Mouse (Mus musculus) cerebellum, postnatal 36 days (tissue): Measurements from ENCODE around the gene Gdpd3.
A peak's percentile ranks its signal among the peaks of the same experiment; 100 is the strongest.

Experiments used
- DNase-seq, 2 experiments: peaks; one replicate each; pipeline ENCODE4 v3.0.0; 2021 to 2022; ENCODE audit warnings: mixed read lengths in 2 of 2

The Gdpd3 gene

GRCm38 (mm10) chr7:126791851-126792720 is 26.0 kb downstream of the Gdpd3 start, which contains the start of gene Ppp4c:
Gene Ppp4c (minus strand): TSS chr7:126792496.
- DNase-seq, result peak; percentile 94 to 97

- no peak for DNase-seq
Measured at GRCm38 (mm10) chr7:126792721-126793443, 26.7 kb downstream of the Gdpd3 start.

GRCm38 (mm10) chr7:126793456-126794270 is 27.5 kb downstream of the Gdpd3 start:
- no peak for DNase-seq

GRCm38 (mm10) chr7:126794271-126794605 is 28.1 kb downstream of the Gdpd3 start:
- DNase-seq, result no peak

GRCm38 (mm10) chr7:126795387-126796317 is 29.5 kb downstream of the Gdpd3 start:
- DNase-seq, result no peak

GRCm38 (mm10) chr7:126796350-126796932 is 30.3 kb downstream of the Gdpd3 start:
- peak; percentile 49 to 57 for DNase-seq

GRCm38 (mm10) chr7:126797411-126798126 is 31.4 kb downstream of the Gdpd3 start, which contains the start of gene Fam57b:
Gene Fam57b (plus strand): TSS chr7:126797668.
- DNase-seq, result peak; percentile 48

GRCm38 (mm10) chr7:126798127-126799049 is 32.3 kb downstream of the Gdpd3 start:
- DNase-seq, result peak in 1 of 2 experiments; percentile 34

GRCm38 (mm10) chr7:126799050-126799467 is 32.9 kb downstream of the Gdpd3 start:
- DNase-seq, result peak; percentile 96 to 98

GRCm38 (mm10) chr7:126799468-126800268 is 33.5 kb downstream of the Gdpd3 start:
- peak; percentile 78 to 84 for DNase-seq

- DNase-seq, result no peak
Measured at GRCm38 (mm10) chr7:126800269-126801056, 34.3 kb downstream of the Gdpd3 start.

GRCm38 (mm10) chr7:126801057-126801422 is 34.9 kb downstream of the Gdpd3 start:
- no peak for DNase-seq

GRCm38 (mm10) chr7:126802134-126802889 is 36.2 kb downstream of the Gdpd3 start:
- no peak for DNase-seq

- no peak for DNase-seq
Measured at GRCm38 (mm10) chr7:126803181-126803580, 37.0 kb downstream of the Gdpd3 start.

- DNase-seq, result no peak
Measured at GRCm38 (mm10) chr7:126803751-126804150, 37.6 kb downstream of the Gdpd3 start.

GRCm38 (mm10) chr7:126806956-126807355 is 40.8 kb downstream of the Gdpd3 start:
- no peak for DNase-seq

GRCm38 (mm10) chr7:126807405-126807804 is 41.3 kb downstream of the Gdpd3 start:
- no peak for DNase-seq
